Mouse (Mus musculus): ENCODE measurements around the gene Ryr2. TPM values are rescaled to one million over a fixed set of nuclear protein-coding genes. Genes with fewer than 3 reads are reported as not detected.

Gene Ryr2
- polyA plus RNA-seq, 2 experiments: 0.16 to 0.19 TPM

DNA sequence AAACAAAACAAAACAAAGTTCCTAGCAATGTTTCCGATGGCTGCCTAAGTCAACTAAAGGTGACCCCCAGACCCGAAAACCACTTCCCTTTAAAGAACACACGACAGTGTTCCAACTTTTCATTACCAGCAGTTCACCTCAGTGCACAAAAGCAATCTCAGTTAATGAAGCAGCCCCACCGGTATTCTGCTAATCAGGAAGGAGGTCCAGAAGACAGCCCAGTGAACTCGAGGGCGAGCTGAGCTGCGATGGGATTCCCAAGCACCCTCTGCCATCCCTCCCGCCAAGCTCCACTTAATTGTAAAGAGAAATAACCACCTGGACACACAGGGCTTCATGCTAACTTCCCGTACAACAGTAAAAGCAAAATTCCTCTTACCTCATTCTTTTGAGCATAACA, 203.5 kb downstream of the Ryr2 start:
- Histone ChIP-seq H3K36me3 (replicated peaks; ENCODE audit: control insufficient read depth, insufficient read depth, low read depth) (no peaks in the 10 kb centered on the region), H3K4me2 (ENCODE audit: low read depth) (no peak overlapping the region), H3K9ac (replicated peaks) (no peak overlapping the region), H3K27ac (no peak overlapping the region), H3K9me3 (ENCODE audit: control insufficient read depth, low read length) (no peaks in the 10 kb centered on the region), H3K4me3 (ENCODE audit: insufficient read depth in 1 of 2, low read depth in 2 of 2, low read length in 2 of 2) (no peak overlapping the region), H3K4me1 (replicated peaks; ENCODE audit: control insufficient read depth in 2 of 2, insufficient read depth in 2 of 2, low read length in 1 of 2) (no peaks in the 10 kb centered on the region), H3K27me3 (ENCODE audit: control insufficient read depth, insufficient read depth, low read length) (no peaks in the 10 kb centered on the region)
- no peak for DNase-seq (ENCODE audit: low read depth in 3 of 3, low spot score in 3 of 3)
- 53% methylated on average over 9 of the region's 9 CpGs for WGBS (ENCODE audit: insufficient replicate concordance)
- no peak for ATAC-seq (ENCODE audit: insufficient read depth)
- TF ChIP-seq CTCF (IDR thresholded peaks at IDR 0.05; ENCODE audit: low read depth) (no peak), EP300 (IDR thresholded peaks at IDR 0.05; ENCODE audit: low read depth) (no peak)

DNA sequence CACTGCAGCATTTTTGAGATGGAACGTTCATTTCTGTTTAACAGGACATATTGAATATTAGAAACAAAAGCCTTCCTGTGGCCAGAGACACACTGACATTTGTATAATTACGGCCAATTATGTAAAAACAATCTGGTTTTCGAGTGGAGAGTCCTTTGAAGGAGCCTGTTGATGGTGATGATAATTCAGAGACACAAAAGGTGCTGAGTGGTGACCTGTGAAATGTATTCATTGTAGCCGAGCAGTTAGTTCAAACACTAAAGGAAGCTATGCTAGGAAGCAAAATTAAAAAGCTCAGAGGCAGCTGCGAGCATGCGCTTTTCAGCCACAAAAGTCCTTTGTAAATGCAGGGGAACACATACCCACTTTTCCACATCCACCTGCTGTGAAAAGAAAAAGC, 203.9 kb downstream of the Ryr2 start:
- Histone ChIP-seq H3K27me3 (ENCODE audit: control insufficient read depth, insufficient read depth, low read length) (no peaks in the 10 kb centered on the region), H3K4me1 (replicated peaks; ENCODE audit: control insufficient read depth in 2 of 2, insufficient read depth in 2 of 2, low read length in 1 of 2) (no peaks in the 10 kb centered on the region), H3K9ac (replicated peaks) (no peak overlapping the region), H3K36me3 (replicated peaks; ENCODE audit: control insufficient read depth, insufficient read depth, low read depth) (no peaks in the 10 kb centered on the region), H3K4me3 (ENCODE audit: insufficient read depth in 1 of 2, low read depth in 2 of 2, low read length in 2 of 2) (no peak overlapping the region), H3K9me3 (ENCODE audit: control insufficient read depth, low read length) (no peaks in the 10 kb centered on the region), H3K27ac (no peak overlapping the region), H3K4me2 (ENCODE audit: low read depth) (no peak overlapping the region)
- 63% methylated on average over 6 of the region's 6 CpGs for WGBS (ENCODE audit: insufficient replicate concordance)
- no peak for DNase-seq (ENCODE audit: low read depth in 3 of 3, low spot score in 3 of 3)
- ATAC-seq (ENCODE audit: insufficient read depth): no peak
- TF ChIP-seq EP300 (IDR thresholded peaks at IDR 0.05; ENCODE audit: low read depth) (no peak), CTCF (IDR thresholded peaks at IDR 0.05; ENCODE audit: low read depth) (no peak)

DNA sequence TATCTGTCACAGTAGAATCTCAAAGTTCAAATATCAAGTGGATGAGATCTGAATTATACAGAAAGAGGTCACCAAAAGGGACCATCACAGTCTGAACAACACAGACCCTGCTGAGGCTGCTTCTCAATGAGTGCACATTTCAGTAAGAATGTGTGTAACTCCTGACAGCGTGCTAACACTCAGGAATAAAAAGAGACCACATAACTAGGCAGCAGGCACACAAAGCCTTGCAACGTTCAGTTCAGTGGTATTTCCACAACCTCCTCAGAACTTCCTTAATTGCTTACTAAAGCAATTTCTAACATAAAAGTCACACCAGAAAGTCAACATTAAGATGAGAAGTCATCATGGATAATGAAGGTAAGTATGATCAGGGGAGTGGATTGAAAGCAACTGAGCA, 206.1 kb downstream of the Ryr2 start:
- Histone ChIP-seq H3K27me3 (ENCODE audit: control insufficient read depth, insufficient read depth, low read length) (no peaks in the 10 kb centered on the region), H3K9ac (replicated peaks) (no peak overlapping the region), H3K36me3 (replicated peaks; ENCODE audit: control insufficient read depth, insufficient read depth, low read depth) (no peaks in the 10 kb centered on the region), H3K4me1 (replicated peaks; ENCODE audit: control insufficient read depth in 2 of 2, insufficient read depth in 2 of 2, low read length in 1 of 2) (no peaks in the 10 kb centered on the region), H3K4me2 (ENCODE audit: low read depth) (no peak overlapping the region), H3K4me3 (ENCODE audit: insufficient read depth in 1 of 2, low read depth in 2 of 2, low read length in 2 of 2) (no peak overlapping the region), H3K9me3 (ENCODE audit: control insufficient read depth, low read length) (no peaks in the 10 kb centered on the region), H3K27ac (no peak overlapping the region)
- ATAC-seq (ENCODE audit: insufficient read depth): no peak
- WGBS (ENCODE audit: insufficient replicate concordance): 50% methylated on average over 2 of the region's 2 CpGs
- no peak for DNase-seq (ENCODE audit: low read depth in 3 of 3, low spot score in 3 of 3)
- no peak for TF ChIP-seq EP300 (IDR thresholded peaks at IDR 0.05; ENCODE audit: low read depth)
- no peak for TF ChIP-seq CTCF (IDR thresholded peaks at IDR 0.05; ENCODE audit: low read depth)

DNA sequence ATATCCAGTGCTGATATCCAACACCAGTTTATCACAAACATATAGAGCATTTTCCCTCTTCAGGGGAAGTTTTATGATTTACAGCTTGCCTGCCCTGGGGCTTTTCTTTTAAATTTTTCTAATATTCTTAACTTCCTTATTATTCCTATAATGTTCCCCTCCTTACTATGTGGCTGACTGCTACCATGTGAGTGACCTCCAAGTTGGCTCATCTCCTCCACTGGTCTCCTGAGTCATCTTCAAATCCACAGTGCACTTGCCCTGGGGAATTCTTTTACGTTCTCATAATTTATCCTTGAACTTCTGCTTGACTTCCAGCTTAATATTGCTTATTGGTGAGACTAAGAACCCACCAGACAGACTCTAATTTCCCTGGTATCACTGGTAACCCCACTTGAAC, 211.1 kb downstream of the Ryr2 start:
- H3K27me3 ChIP-seq (ENCODE audit: control insufficient read depth, insufficient read depth, low read length): no peaks in the 10 kb centered on the region
- H3K4me1 ChIP-seq (replicated peaks; ENCODE audit: control insufficient read depth in 2 of 2, insufficient read depth in 2 of 2, low read length in 1 of 2): no peaks in the 10 kb centered on the region
- H3K4me3 ChIP-seq (ENCODE audit: insufficient read depth in 1 of 2, low read depth in 2 of 2, low read length in 2 of 2): no peak overlapping the region
- no peaks in the 10 kb centered on the region for H3K36me3 ChIP-seq (replicated peaks; ENCODE audit: control insufficient read depth, insufficient read depth, low read depth)
- DNase-seq (ENCODE audit: low read depth in 3 of 3, low spot score in 3 of 3) (no peak), ATAC-seq (ENCODE audit: insufficient read depth) (no peak)
- WGBS (ENCODE audit: insufficient replicate concordance): 66% methylated on average over 1 of the region's 1 CpGs
- no peak for TF ChIP-seq CTCF (IDR thresholded peaks at IDR 0.05; ENCODE audit: low read depth)
- TF ChIP-seq EP300 (IDR thresholded peaks at IDR 0.05; ENCODE audit: low read depth): no peak
- no peak overlapping the region for H3K9ac ChIP-seq (replicated peaks)
- no peaks in the 10 kb centered on the region for H3K9me3 ChIP-seq (ENCODE audit: control insufficient read depth, low read length)
- no peak overlapping the region for H3K4me2 ChIP-seq (ENCODE audit: low read depth)
- no peak overlapping the region for H3K27ac ChIP-seq

DNA sequence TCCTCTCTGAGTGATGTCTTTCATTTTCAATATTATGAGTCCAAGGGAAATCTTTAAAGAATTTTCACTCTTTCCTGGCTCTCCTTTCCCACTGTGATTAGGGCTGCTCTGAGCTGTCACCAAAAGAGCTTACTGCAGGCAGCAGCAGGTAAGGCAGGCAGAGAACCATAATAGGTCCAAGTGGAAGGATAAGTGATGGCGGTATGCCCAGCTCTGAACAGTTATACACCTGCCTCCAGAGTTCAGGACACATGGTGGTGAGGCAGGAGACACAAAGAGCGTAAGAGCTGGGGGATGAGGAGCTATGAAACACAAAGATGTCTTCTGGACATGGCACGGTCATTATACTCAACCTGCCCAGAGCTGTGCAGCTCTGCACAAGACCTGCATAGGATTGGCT, 215.0 kb downstream of the Ryr2 start:
- DNase-seq (ENCODE audit: low read depth in 3 of 3, low spot score in 3 of 3) (no peak), ATAC-seq (ENCODE audit: insufficient read depth) (no peak)
- no peak overlapping the region for H3K4me2 ChIP-seq (ENCODE audit: low read depth)
- no peak overlapping the region for H3K27ac ChIP-seq
- H3K36me3 ChIP-seq (replicated peaks; ENCODE audit: control insufficient read depth, insufficient read depth, low read depth): no peaks in the 10 kb centered on the region
- no peaks in the 10 kb centered on the region for H3K4me1 ChIP-seq (replicated peaks; ENCODE audit: control insufficient read depth in 2 of 2, insufficient read depth in 2 of 2, low read length in 1 of 2)
- H3K9me3 ChIP-seq (ENCODE audit: control insufficient read depth, low read length): no peaks in the 10 kb centered on the region
- 67% methylated on average over 3 of the region's 3 CpGs for WGBS (ENCODE audit: insufficient replicate concordance)
- H3K27me3 ChIP-seq (ENCODE audit: control insufficient read depth, insufficient read depth, low read length): no peaks in the 10 kb centered on the region
- TF ChIP-seq CTCF (IDR thresholded peaks at IDR 0.05; ENCODE audit: low read depth) (no peak), EP300 (IDR thresholded peaks at IDR 0.05; ENCODE audit: low read depth) (no peak)
- H3K9ac ChIP-seq (replicated peaks): no peak overlapping the region
- H3K4me3 ChIP-seq (ENCODE audit: insufficient read depth in 1 of 2, low read depth in 2 of 2, low read length in 2 of 2): no peak overlapping the region

All from liver, embryonic 14.5 days (tissue).